Mouse (Mus musculus) retina, postnatal 1 day (tissue): Measurements from ENCODE around the gene Itga10.
A peak's percentile ranks its signal among the peaks of the same experiment; 100 is the strongest.
"Not testable (repeated sequence)": the region's sequence is repeated elsewhere in the genome, so short reads cannot be mapped to it uniquely, and the experiment has no call there.

Experiments
- DNase-seq: peaks from one replicate; pipeline ENCODE4 v3.0.0-alpha.2; 2012

Itga10 gene

DNA sequence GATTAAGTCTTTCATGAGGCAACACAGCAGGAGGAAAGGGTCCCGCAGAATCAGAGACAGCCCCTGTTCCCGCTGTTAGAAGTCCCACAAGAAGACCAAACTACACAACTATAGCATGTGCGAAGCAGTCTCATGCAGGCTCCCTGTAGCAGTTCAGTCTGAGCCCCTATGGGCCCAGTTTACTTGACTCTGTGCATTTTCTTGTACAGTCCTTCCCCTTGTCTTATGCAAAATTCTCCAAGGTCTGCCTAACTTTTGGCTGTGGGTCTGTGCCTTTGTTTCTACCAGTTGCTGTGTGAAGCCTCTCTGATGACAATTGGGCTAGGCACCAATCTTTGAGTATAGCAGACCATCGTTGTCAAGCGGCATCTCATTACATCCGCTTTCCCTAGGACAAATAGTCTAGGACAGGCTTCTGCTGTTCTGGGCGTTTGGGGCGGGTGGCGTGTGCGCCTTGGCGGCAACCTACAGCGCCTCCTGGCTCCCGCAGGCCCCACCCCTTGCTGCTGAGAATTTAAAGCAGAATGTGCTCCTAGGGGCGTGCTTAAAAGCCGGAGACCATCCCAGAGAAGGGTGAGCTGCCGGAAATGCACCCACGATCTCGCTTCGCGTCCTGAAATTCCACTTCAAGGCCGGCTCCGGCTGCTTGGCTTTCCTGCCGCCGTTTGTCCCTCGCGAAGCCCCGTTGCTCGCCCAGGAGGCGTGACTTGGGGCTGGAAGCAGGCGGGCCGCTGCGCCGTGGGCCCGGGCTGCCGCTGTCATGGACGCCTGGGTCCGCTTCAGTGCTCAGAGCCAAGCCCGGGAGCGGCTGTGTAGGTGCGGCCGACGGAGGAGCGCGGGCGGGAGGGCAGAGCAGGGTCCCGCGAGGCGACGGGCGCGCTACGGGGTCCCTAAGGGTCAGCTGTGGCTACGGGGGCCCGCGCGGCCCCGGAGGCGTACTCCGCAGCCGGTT is 10.2 kb upstream of the Itga10 start, which contains the start of the genes Pex11b and Gm42957:
Gene Pex11b, plus strand, starts transcription at position 449 of the 952 bp plus-strand sequence.
Gene Gm42957, plus strand, starts transcription at position 547 of the 952 bp plus-strand sequence.
- DNase-seq, result peak; percentile 92

DNA sequence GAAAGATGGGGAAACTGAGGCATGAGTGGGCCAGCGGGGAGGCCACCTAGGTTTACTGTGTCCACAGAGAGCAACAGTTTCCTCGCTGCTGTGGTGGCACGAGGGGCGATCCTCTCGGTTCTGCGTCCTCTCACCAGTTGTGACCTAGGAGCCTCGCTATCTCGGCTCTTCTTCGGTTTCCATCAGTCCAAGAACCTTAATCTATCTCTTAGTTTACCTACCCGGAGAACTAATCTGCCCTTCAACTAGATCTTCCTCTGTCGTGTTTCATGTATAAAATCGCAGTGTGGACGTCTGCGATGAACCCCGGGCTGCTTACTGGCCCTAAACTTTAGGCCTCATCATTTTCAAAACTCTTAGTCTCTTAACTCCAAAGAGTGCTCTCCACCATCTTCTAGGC is 9.5 kb upstream of the Itga10 start:
- DNase-seq, result no peak

DNA sequence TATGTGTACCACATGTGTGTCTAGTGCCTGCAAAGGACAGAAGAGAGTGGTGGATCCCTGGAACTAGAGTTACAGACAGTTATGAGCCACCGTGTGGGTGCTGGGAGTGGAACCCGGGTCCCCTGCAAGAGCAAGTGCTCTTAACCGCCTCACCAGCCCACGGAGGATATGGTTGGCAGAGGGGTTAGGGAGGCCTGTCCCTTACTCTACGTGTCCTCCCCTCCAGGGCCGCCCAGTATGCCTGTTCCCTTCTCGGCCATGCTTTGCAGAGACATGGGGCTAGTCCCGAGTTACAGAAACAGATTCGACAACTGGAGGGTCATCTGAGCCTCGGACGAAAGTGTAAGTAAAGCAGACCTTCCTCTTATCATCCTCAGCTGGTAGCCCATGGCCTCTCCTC is 8.9 kb upstream of the Itga10 start:
- no peak for DNase-seq

DNA sequence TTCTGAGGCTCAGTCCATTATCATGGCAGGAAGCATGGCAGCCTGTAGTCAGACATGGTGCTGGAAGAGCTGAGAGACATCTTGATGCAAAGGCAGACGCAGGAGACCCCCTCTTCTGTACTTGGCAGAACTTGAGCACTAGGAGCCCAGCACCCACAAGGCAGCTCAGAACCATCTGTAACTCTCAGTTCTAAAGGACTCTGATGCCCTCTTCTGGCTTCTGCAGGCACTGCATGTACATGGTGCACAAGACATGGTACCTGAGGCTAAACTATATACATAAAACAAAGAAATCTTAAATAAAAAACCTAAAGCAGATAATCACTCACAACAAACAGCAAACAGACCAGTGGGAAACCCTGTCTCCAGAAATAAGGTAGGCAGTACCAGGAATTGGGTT is 6.2 kb upstream of the Itga10 start:
- DNase-seq, result peak; percentile 60

DNA sequence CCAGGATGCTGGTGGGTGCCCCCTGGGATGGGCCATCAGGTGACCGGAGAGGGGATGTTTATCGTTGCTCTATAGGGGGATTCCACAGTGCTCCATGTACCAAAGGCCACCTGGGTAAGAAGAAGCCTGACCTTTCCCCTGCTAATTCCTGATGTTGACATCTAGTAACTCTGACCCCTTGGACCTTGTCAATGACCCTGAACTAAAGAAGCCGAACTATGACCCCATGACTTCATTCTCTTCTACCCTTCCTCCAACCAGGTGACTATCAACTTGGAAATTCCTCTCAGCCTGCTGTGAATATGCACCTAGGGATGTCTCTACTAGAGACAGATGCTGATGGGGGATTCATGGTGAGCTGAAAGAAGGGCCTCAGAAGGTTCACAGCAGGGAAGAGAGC is 2.0 kb downstream of the Itga10 start:
- DNase-seq, result no peak

DNA sequence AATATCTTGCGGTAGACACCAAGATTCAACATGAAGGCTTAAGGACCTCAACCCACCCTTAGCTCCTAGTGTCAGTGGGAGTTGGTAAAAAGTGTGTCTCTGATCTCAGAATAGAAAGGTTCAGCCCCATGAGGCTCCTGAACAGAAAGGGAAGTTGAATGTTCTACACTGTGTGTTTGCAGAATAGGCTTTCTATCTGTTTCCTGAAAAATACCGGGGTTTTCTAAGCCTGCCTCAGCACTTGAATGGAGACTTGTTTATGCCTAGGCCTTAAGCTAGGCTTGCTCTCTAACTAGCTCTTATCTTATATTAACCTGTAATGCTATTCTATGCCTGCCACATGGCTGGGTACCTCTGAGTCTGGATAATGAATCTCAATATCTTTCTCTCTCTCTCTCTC is 15.5 kb downstream of the Itga10 start:
- DNase-seq, result no peak

DNA sequence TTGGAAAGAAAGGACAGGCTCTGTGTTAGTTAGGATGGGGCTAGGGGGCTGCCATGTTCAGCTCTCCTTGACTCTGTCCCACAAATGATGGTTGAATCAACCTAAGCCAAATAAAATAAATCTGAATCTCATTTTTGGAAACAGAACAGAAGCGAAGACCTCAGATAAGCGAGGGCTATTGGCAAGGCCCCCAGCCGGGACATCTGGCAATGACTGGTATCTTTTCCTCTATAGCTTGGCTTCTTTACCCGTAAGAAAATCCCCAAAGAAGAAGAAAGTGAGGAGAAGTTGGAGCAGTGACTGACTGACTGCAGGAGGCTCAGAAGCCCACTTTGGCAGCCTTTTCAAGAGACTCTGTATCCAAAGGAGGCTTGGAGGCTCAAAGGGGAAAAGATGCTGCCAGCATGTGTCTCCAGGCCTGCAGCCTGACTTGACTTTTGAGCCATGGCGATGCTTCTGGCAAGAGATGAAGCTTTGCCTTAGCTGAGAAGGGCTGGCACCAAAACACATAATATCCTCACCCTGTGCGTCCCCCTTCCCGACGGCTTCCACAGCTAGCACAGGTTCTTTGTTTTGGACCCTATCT is 17.4 kb downstream of the Itga10 start:
- no peak for DNase-seq

DNA sequence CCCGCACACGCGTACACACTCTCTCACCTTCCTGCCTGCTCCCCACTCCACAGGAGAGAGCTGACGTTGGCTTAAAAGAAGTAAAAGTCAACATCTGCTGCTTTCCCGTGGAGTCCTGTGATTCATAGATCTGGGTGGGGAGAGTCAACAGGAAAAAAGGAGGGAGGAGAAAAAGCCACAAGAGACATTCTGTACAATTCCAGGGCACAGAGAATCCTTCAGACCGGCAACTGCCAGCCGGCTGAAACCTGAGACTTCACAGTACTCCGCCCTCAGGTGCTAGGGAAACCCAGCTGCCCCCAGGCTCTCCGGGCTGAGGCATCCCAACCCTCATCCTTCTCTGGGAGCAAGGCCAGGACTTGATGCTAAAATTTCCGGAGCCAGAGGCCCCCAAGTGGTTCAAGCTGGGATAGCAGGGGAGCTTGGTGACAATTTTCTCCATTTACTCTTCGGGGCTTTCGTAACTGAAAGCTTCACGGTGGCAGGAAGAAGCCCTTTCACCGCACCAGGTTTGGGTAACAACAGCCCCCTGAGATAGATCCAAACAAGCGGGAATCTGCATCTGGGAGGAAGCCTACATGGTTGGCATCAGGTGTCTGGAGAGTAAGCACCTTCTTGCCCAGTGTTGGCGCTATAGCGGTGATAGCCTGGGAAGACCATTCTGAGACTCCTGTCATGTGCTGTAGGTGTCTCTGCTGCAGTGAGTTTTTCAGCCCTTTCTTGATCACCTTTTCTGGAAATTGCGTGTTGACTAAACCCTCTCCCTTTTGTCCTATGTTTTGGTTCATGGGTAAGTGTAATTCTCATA is 18.3 kb downstream of the Itga10 start:
- peak; percentile 90 for DNase-seq

DNA sequence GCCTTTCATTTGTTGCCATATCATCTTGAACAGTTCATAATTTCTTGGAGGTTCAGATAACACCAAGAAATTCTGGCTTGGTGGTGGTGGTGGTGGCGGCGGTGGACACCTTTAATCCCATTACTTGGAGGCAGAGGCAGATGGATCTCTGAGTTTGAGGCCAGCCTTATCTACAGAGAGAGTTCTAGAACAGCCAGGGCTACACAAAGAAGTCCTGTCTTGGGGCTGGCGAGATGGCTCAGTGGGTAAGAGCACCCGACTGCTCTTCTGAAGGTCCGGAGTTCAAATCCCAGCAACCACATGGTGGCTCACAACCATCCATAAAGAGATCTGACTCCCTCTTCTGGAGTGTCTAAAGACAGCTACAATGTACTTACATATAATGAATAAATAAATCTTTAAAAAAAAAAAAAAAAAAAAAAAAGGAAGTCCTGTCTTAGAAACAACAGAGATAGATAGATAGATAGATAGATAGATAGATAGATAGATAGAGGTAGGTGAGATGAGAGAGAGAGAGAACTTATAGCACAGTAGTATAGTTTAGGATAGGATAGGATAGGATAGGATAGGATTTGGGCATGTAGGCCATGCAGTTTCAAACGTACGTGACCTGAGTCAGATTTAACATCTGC is 20.5 kb downstream of the Itga10 start:
- DNase-seq, result not testable (repeated sequence)

DNA sequence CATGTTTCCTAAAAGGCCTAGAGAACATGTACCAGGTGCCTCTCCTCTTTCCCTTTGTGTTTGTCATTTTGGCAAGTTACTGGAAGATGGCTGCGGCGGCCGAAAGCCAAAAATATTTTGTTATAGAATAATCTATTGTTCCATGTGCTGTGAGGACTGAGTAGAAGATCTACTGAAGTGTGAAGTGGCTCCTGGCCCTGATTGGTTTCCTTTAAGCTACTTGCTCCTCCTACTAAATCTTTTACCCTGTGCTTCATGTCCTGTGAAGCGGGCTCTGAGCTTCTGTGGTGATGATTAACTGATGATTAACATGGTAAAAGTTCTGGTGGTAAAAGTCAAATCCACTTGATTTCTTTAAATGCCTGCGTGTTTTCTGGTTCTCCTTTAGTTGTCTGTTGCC is 21.5 kb downstream of the Itga10 start:
- no peak for DNase-seq

DNA sequence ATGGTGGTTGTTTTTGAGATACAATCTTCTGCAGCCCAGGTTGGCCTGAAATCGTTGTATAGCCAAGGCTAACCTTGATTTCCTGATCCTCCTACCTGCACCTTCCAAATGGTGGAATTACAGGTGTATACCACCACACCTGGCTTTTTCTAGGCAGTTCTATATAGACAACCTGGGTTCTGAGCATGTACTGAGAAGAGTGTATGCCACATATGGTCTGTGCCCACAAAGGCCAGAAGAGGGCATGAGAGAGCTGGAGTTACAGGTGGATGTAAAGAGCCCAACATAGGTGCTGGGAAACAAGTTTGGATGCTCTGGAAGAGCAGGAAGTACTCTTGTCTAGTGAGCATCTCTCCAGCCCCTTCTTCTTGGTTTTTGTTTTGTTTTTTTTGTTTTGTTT is 21.9 kb downstream of the Itga10 start:
- peak; percentile 51 for DNase-seq

DNA sequence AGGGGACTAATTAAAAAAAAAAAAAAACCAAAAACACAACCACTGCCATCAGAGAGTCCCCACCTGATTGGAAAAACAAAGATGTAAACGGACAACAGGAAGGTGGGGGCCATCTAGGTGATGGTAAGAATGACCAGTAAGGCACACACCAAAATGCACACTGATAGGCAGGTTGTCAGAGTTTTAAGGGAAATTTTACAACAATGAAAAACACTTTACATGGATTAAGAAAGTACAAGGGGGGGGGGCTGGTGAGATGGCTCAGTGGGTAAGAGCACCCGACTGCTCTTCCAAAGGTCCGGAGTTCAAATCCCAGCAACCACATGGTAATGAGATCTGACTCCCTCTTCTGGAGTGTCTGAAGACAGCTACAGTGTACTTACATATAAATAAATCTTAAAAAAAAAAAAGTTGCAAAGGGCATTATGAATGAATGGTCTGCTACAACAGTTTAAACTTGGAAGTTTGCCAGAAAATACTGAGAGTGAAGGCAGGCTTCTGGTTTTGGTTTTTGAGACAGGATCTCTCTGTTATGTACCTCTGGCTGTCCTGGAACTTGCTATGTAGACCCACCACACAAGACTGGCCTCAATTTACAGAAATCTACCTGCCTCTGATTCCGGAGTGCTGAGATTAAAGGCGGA is 23.2 kb downstream of the Itga10 start:
- DNase-seq, result no peak

DNA sequence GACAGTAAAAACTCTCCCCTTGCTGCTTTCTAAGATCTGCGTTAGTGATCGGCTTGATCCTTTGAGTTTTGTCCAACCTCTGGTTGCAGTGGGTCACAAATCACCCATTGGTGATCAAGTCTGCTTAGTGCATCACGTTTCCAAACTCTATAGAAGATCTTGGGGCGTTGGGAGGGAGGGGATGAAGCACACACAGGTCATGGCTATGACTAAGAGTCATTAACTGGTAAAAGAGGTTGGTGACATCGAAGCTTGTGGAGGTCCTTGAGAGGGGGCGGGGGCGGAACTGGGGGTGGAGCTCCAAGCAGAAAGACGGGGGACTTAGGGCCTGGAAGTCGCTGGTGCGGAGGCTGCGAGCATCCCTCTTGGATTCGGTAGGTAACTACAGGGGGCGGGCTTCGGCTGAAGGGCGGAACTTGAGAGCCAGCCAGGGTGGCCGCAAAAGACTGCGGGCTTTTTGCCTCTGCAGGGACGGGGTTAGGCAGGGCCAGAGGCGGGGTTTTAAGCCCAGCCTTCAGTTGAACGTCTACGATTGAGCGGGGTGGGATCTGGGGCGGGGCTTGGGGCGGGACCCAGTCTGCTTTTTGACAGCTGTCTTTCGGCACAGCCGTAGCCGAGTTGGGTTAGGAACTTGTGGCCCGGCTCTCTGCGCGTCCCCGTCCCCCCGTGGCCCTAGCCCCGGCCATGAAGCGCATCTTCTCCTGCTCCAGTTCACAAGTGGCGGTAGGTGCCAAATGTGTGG is 24.5 kb downstream of the Itga10 start, which contains the start of gene Ankrd35:
Gene Ankrd35, plus strand, starts transcription at position 405 of the 742 bp plus-strand sequence.
- peak; percentile 89 for DNase-seq

DNA sequence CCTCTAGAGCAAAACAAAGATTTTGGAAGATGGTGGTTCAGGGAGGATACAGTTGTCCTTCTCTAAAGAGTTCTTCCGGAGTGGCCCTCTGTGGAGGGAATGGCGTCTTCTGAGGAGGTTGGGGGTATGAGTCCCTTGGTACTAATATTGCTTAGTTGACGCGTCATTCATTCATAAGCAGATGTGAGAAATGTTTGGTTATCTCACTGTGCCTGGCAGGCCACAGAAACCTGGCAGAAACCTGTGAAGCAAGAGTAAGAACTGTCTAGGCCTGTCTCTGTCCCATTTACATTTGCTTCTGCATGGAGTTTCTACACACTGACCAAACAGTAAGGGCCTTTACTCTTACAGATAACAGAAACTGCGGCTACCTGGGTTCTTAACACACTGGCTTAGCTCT is 26.1 kb downstream of the Itga10 start:
- no peak for DNase-seq

DNA sequence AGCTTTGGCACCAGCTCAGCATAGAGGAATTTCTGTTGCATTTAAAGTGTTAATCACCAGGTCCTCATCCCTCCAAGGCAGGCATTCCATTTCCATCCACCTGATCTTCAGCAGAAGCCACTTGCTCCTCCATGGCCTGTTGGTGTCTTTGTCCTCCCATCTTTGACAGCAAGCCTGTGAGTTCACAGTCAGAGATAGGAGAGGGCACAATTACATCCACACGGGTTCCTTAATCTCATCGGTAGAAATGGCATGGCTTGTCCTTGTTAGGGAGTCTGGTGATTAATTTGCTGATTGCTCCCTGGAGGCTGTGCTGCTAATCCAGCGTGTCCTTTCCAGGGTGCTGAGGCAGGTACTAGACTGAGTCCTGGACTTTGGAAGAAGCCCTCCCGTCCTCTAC is 28.1 kb downstream of the Itga10 start:
- no peak for DNase-seq

DNA sequence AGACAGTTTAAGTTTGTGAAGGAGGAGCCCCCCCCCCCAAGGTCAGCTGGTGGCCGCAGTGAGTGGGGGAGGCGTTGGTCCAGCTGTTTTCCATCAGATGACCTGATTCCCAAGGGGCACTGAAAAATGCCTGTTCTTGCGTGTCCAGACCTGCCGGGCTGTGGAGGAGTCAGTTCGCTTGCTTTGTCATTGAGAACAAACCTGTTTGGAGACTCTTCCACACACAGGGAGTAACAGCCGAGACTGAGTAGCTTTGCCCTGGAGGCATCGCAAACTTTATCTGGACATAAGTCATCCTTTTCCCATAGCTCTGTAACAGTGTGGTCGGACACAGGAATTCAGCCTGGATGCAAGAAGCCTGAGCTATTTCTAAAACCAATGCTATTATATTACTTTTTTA is 29.1 kb downstream of the Itga10 start:
- DNase-seq, result no peak

DNA sequence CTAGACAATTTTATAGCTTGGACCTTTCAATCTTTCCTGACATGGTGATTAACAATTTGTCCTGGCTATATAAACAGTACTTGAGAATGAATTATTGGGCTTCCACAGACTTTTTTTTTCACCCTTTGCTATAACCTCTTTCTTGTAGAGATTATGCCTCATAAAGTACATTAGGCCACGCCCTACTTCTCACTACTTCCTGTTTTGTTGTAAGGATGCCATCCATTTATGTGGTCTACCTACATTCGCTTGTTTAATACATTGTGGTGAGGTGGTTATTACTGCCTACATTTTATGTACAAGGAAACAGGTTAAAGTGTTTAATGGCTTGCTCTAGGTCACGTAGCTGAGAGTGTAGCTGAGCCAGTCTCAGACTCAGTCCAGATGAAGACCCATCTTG is 29.8 kb downstream of the Itga10 start:
- no peak for DNase-seq

DNA sequence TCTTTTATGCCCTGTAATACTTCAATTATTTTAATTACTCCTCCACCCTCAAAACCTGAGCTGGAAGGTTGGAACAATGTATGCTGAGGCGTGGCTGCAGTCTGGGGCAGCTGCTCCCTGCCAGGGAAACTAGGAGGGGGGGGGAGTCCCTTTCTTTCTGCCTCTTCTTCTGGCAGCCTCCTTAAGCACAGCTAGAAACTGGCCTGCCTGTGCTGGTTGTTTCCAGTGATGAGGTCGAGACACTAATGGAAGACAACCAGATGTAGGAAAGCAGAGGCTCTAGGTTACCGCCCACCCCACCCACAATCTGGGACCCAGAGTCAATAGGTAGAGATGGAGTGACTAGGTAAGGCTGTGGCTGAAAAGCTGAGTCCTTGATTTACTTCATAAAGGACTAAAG is 30.3 kb downstream of the Itga10 start:
- DNase-seq, result no peak

DNA sequence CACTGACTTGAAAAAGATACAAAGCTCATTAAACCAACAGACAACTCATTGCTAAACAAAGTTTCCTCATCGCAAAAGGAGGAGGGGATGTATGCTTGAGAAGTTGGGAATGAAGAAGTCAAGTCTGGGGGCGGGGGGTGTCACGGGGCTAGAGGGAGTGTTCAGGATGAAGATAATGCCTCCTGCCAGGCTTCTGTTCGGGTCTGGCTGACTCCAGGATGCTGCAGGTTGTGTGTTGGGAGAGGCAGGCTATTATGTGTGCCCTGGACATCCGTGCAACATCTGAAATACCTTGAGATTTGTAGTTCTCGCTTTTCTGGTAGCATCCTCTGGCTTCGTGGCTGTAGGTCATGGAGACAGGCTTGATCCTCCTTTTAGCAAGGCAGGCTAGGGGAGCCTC is 33.1 kb downstream of the Itga10 start:
- no peak for DNase-seq

DNA sequence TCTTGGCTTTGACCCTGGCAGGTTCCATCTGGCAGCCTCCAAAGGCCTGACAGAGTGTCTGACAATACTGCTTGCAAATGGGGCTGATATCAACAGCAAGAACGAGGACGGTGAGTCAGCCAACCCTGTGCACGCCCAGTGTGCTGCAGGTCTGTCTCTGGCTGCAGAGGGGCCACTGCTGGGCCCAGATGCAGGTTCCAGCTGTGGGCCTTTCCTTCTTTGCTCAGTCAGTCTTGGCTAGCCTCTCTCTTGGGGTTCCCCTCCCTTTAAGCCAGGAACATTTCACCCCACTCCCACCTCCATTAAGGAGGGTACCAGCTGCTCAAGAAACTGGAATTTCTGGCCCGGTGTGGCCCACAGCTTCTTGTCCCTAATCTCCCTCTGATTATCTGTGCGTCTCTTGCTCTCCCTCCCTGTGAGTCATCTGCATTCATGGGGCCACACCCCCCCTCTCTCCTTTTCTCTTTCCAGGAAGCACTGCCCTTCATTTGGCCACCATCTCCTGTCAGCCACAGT is 33.8 kb downstream of the Itga10 start:
- no peak for DNase-seq

DNA sequence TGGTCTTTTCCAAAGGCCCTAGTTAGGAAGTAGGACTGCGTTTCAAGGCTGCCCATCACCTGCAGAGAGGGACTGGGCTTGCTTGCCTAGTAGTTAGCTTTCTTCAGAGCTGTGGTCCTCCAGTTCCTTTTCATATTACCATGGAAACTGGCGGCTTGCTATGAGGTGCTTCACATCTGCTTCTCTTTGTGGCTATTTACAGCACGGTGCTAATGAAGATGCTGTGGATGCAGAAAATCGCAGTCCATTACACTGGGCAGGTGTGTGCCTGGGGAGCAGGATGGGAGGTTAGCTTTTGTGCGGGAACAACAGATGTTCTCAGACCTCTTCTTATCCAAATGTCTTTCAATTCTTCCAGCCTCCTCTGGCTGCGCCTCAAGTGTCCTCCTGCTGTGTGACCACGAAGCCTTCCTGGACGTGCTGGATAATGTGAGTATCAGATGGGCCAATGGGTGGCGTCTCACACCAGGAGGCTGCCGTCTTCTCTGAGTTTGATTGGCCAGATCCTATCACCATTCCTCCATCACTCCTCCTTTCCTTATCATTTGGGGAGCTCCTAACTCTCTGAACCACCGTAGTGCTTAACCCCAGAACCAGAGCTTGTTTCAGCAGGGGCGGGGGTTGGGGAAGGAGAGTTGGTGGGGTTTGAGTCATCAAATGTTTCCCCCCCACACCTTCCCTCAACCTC is 35.0 kb downstream of the Itga10 start:
- no peak for DNase-seq
